Comparison of ENCODE assay signal across 32 mouse cellular contexts in the genomic region with DNA sequence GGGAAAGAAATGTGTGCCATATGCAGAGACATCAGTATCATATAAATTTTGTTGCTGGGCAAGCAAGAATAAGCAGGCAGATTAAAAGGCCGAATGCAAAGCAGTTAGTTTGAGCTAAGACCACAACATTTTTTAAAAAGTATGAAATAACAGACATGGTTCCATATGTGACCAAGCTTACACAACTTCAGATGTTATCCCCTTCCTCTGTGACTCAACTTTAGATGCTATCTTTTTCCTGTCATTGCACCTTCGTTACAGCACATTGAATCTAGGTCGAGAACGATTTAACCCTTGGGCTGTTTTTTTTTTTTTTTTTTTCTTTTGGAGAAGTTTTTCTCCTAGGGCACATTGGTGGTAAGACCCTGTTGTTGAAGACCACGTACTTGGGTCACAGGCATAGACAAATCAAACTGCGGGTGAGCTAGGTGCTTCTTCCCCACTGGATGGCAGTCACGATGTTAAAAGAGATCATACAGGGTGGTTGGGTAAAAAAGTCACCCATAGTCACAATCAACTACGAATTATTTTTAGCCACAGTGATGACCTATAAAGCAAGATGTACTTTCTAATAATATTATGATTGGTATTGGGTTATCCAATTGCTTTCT.
DNase-seq lines count a peak whose midpoint lies in the region; ATAC-seq lines count a peak whose summit lies in the region.
"Had no signal": no experiment of that assay in that cellular context is flagged by ENCODE, and none has a peak within 500 bp of the region (broad histone marks: within the 10 kb centered on the region; RNA-seq: fewer than 3 reads in every experiment).

No protein-coding gene starts in this region.

- 90% methylated on average over 8 of the region's 8 CpGs for WGBS in neural tube, embryonic 15.5 days
- 72% methylated on average over 8 of the region's 8 CpGs for WGBS in liver, embryonic 11.5 days

- H3K4me1 ChIP-seq in neural tube, embryonic 15.5 days: no peaks in the 10 kb centered on the region
- H3K4me1 ChIP-seq in liver, embryonic 11.5 days (replicated peaks; ENCODE audit: control insufficient read depth, insufficient read depth, low read length): no peaks in the 10 kb centered on the region
- H3K4me1 ChIP-seq: embryonic facial prominence, embryonic 10.5 days; embryonic facial prominence, embryonic 15.5 days; forebrain, embryonic 13.5 days; heart, embryonic 12.5 days; kidney, embryonic 15.5 days; limb, embryonic 10.5 days; limb, embryonic 15.5 days; megakaryocyte, embryonic 14.5 days; midbrain, embryonic 12.5 days; neural tube, embryonic 13.5 days had no signal

- no peak overlapping the region for H3K27ac ChIP-seq in neural tube, embryonic 15.5 days (replicated peaks)
- H3K27ac ChIP-seq in liver, embryonic 11.5 days (ENCODE audit: low read depth, low read length): no peak overlapping the region
- H3K27ac ChIP-seq: embryonic facial prominence, embryonic 10.5 days; embryonic facial prominence, embryonic 15.5 days; forebrain, embryonic 13.5 days; gastrocnemius, adult 2 months; hindbrain, embryonic 14.5 days; kidney, embryonic 15.5 days; limb, embryonic 10.5 days; limb, embryonic 15.5 days; liver, embryonic 14.5 days; midbrain, embryonic 12.5 days; neural tube, embryonic 13.5 days had no signal

- H3K4me3 ChIP-seq in neural tube, embryonic 15.5 days (replicated peaks): no peak overlapping the region
- no peak overlapping the region for H3K4me3 ChIP-seq in liver, embryonic 11.5 days (ENCODE audit: low read depth, low read length)
- H3K4me3 ChIP-seq: embryonic facial prominence, embryonic 10.5 days; embryonic facial prominence, embryonic 15.5 days; forebrain, embryonic 13.5 days; gastrocnemius, adult 2 months; heart, embryonic 12.5 days; kidney, embryonic 15.5 days; limb, embryonic 10.5 days; limb, embryonic 15.5 days; megakaryocyte, embryonic 14.5 days; midbrain, embryonic 12.5 days; neural tube, embryonic 13.5 days had no signal

- H3K9ac ChIP-seq in neural tube, embryonic 15.5 days (replicated peaks): no peak overlapping the region
- H3K9ac ChIP-seq in liver, embryonic 11.5 days (ENCODE audit: low read depth, low read length): no peak overlapping the region
- H3K9ac ChIP-seq: embryonic facial prominence, embryonic 15.5 days; forebrain, embryonic 13.5 days; heart, embryonic 12.5 days; hindbrain, embryonic 14.5 days; kidney, embryonic 15.5 days; limb, embryonic 15.5 days; liver, embryonic 14.5 days; midbrain, embryonic 12.5 days; neural tube, embryonic 13.5 days had no signal

- no peaks in the 10 kb centered on the region for H3K27me3 ChIP-seq in neural tube, embryonic 15.5 days (replicated peaks)
- no peaks in the 10 kb centered on the region for H3K27me3 ChIP-seq in liver, embryonic 11.5 days (replicated peaks; ENCODE audit: control insufficient read depth, insufficient read depth, low read length)
- H3K27me3 ChIP-seq: embryonic facial prominence, embryonic 15.5 days; forebrain, embryonic 13.5 days; heart, embryonic 12.5 days; kidney, embryonic 15.5 days; limb, embryonic 15.5 days; megakaryocyte, embryonic 14.5 days; midbrain, embryonic 12.5 days; neural tube, embryonic 13.5 days had no signal

- no peaks in the 10 kb centered on the region for H3K9me3 ChIP-seq in neural tube, embryonic 15.5 days (replicated peaks)
- H3K9me3 ChIP-seq in liver, embryonic 11.5 days (ENCODE audit: control insufficient read depth, low read length): no peaks in the 10 kb centered on the region
- H3K9me3 ChIP-seq: embryonic facial prominence, embryonic 10.5 days; embryonic facial prominence, embryonic 15.5 days; forebrain, embryonic 13.5 days; heart, embryonic 12.5 days; kidney, embryonic 15.5 days; limb, embryonic 10.5 days; limb, embryonic 15.5 days; midbrain, embryonic 12.5 days; neural tube, embryonic 13.5 days had no signal

- peak; percentile 3 for DNase-seq in heart, adult 8-10 months (ENCODE audit: low spot score)
- DNase-seq in heart, adult 9 months (ENCODE audit: low spot score in 2 of 2): no peak
- peak; percentile 22 for DNase-seq in CD4-positive, CD25-positive, alpha-beta regulatory T cell, adult 2 months (ENCODE audit: low read depth, low spot score)
- DNase-seq in liver, embryonic 11.5 days (ENCODE audit: low spot score): no peak
- DNase-seq in frontal cortex, postnatal 25 days (ENCODE audit: low spot score in 2 of 2): no peak
- DNase-seq: adrenal gland, postnatal 25 days; cerebellum, adult 11-12 months; cerebellum, postnatal 14 days; gastrocnemius, adult 2 months; gastrocnemius, postnatal 36 days; kidney, adult 18-20 months; kidney, postnatal 36 days; layer of hippocampus, postnatal 36 days; lung, adult 2 months; lung, postnatal 14 days; retina, postnatal 1 day; right cerebral cortex, postnatal 14 days had no signal

- ATAC-seq in common myeloid progenitor, adult 5-6 weeks (replicated peaks; ENCODE audit: low read depth, poor library complexity, severe bottlenecking): 0 out of 2 replicates have a peak, but pooled peaks have one; percentile 36
- peak; percentile 57 for ATAC-seq in megakaryocyte, adult 5-6 weeks (ENCODE audit: poor library complexity, severe bottlenecking)
- no peak for ATAC-seq in neural tube, embryonic 15.5 days (ENCODE audit: low FRiP score)
- no peak for ATAC-seq in liver, embryonic 11.5 days (replicated peaks; ENCODE audit: low FRiP score)
- ATAC-seq: forebrain, embryonic 13.5 days had no signal

- no peak overlapping the region for H3K4me2 ChIP-seq in neural tube, embryonic 15.5 days
- no peak overlapping the region for H3K4me2 ChIP-seq in liver, embryonic 11.5 days
- H3K4me2 ChIP-seq: embryonic facial prominence, embryonic 15.5 days; forebrain, embryonic 13.5 days; heart, embryonic 12.5 days; hindbrain, embryonic 14.5 days; kidney, embryonic 15.5 days; limb, embryonic 15.5 days; midbrain, embryonic 12.5 days; neural tube, embryonic 13.5 days had no signal

- H3K36me3 ChIP-seq in neural tube, embryonic 15.5 days: no peaks in the 10 kb centered on the region
- H3K36me3 ChIP-seq in liver, embryonic 11.5 days (ENCODE audit: control insufficient read depth, insufficient read depth, low read length): no peaks in the 10 kb centered on the region
- H3K36me3 ChIP-seq: embryonic facial prominence, embryonic 10.5 days; embryonic facial prominence, embryonic 15.5 days; heart, embryonic 12.5 days; kidney, embryonic 15.5 days; limb, embryonic 10.5 days; limb, embryonic 15.5 days; midbrain, embryonic 12.5 days; neural tube, embryonic 13.5 days had no signal

Comparison
In these comparisons a context has a peak if more than half of its experiments do, and no peak if none do; other contexts are left out.
1. DNase-seq: peak in heart, adult 8-10 months (single experiment) and CD4-positive, CD25-positive, alpha-beta regulatory T cell, adult 2 months (single experiment); none in heart, adult 9 months (0 of 2), liver, embryonic 11.5 days (single experiment) and frontal cortex, postnatal 25 days (0 of 2).
2. ATAC-seq: peak in common myeloid progenitor, adult 5-6 weeks (single experiment) and megakaryocyte, adult 5-6 weeks (single experiment); none in neural tube, embryonic 15.5 days (single experiment) and liver, embryonic 11.5 days (single experiment).